Mouse (Mus musculus) lung, postnatal 14 days (tissue): ENCODE data around the gene Kazn.
A peak's percentile ranks its signal among the peaks of the same experiment; 100 is the strongest.

Source experiments
- DNase-seq: peaks from one replicate; pipeline ENCODE4 v3.0.0; 2021

Kazn gene

GRCm38 (mm10) chr4:142071243-142071991 lies 167.8 kb downstream of the Kazn start:
- no peak for DNase-seq

- no peak for DNase-seq
Observed at GRCm38 (mm10) chr4:142070840-142071239, 168.4 kb downstream of the Kazn start.

GRCm38 (mm10) chr4:142068899-142069812 lies 170.0 kb downstream of the Kazn start:
- DNase-seq: no peak

GRCm38 (mm10) chr4:142066576-142066975 lies 172.6 kb downstream of the Kazn start:
- DNase-seq: no peak

GRCm38 (mm10) chr4:142065835-142066234 lies 173.4 kb downstream of the Kazn start:
- DNase-seq: peak; percentile 31

- DNase-seq: peak; percentile 56
Observed at GRCm38 (mm10) chr4:142065270-142065669, 173.9 kb downstream of the Kazn start.

GRCm38 (mm10) chr4:142064582-142065228 lies 174.5 kb downstream of the Kazn start:
- DNase-seq: no peak

- peak; percentile 36 for DNase-seq
Observed at GRCm38 (mm10) chr4:142063057-142063534, 176.1 kb downstream of the Kazn start.

GRCm38 (mm10) chr4:142061485-142062240 lies 177.5 kb downstream of the Kazn start:
- DNase-seq: no peak

- no peak for DNase-seq
Observed at GRCm38 (mm10) chr4:142060455-142061378, 178.5 kb downstream of the Kazn start.

- DNase-seq: no peak
Observed at GRCm38 (mm10) chr4:142059841-142060193, 179.4 kb downstream of the Kazn start.

- DNase-seq: no peak
Observed at GRCm38 (mm10) chr4:142059113-142059840, 179.9 kb downstream of the Kazn start.

- DNase-seq: no peak
Observed at GRCm38 (mm10) chr4:142057529-142058216, 181.5 kb downstream of the Kazn start.

- no peak for DNase-seq
Observed at GRCm38 (mm10) chr4:142055600-142055999, 183.6 kb downstream of the Kazn start.

GRCm38 (mm10) chr4:142054580-142054979 lies 184.6 kb downstream of the Kazn start:
- DNase-seq: no peak

GRCm38 (mm10) chr4:142053661-142054448 lies 185.3 kb downstream of the Kazn start:
- DNase-seq: no peak

- DNase-seq: no peak
Observed at GRCm38 (mm10) chr4:142053261-142053660, 185.9 kb downstream of the Kazn start.

- DNase-seq: no peak
Observed at GRCm38 (mm10) chr4:142052391-142053132, 186.6 kb downstream of the Kazn start.
